Mouse (Mus musculus) forebrain, embryonic 10.5 days (tissue): Measurements from ENCODE around the gene C530008M17Rik. TPM values are rescaled to one million over a fixed set of nuclear protein-coding genes. Genes with fewer than 3 reads are reported as not detected.
A peak's percentile ranks its signal among the peaks of the same experiment; 100 is the strongest.

Experiments
- DNase-seq: peaks from one replicate; pipeline ENCODE4 v3.0.0-alpha.2; 2017; ENCODE audit warnings: low spot score; ENCODE audit errors: extremely low spot score
- H3K27ac ChIP-seq: fragments of 300-500 bp; sonication (generic); 2 replicates; pipeline ENCODE4 v1.5.1; 2016; ENCODE audit warnings: mild to moderate bottlenecking
- H3K27me3 ChIP-seq: fragments of 300-500 bp; sonication (generic); 2 replicates; pipeline ENCODE4 v1.6.1; 2016; ENCODE audit warnings: mild to moderate bottlenecking; ENCODE audit not compliant: poor library complexity, severe bottlenecking
- H3K36me3 ChIP-seq: fragments of 300-500 bp; sonication (generic); replicated peaks from 2 replicates; pipeline ENCODE4 v1.6.1; 2016; ENCODE audit warnings: mild to moderate bottlenecking, moderate library complexity
- H3K4me1 ChIP-seq: fragments of 300-500 bp; sonication (generic); 2 replicates; pipeline ENCODE4 v1.6.1; 2016
- H3K4me3 ChIP-seq: fragments of 300-500 bp; sonication (generic); 2 replicates; pipeline ENCODE4 v1.5.1; 2016; ENCODE audit warnings: mild to moderate bottlenecking, moderate library complexity
- H3K9me3 ChIP-seq: fragments of 300-500 bp; sonication (generic); 2 replicates; pipeline ENCODE4 v1.6.1; 2016; ENCODE audit warnings: mild to moderate bottlenecking, moderate library complexity
- WGBS: fragments of 180-500 bp; shearing (Covaris S2); methylation state at CpG from one replicate; pipeline ENCODE4 v1.1.7; 2016; 5-methylcytosine and 5-hydroxymethylcytosine counted together
- polyA plus RNA-seq: library from polyadenylated mRNA; unstranded; fragments of >200 nt; fragmentation: Nextera tagmentation; extraction: Ambion mirVana; gene quantifications from 2 replicates; pipeline ENCODE4 v1.2.1, GENCODE M21; 2016

The C530008M17Rik gene
- 29.7 and 31.6 TPM in 2 replicates for polyA plus RNA-seq

DNA sequence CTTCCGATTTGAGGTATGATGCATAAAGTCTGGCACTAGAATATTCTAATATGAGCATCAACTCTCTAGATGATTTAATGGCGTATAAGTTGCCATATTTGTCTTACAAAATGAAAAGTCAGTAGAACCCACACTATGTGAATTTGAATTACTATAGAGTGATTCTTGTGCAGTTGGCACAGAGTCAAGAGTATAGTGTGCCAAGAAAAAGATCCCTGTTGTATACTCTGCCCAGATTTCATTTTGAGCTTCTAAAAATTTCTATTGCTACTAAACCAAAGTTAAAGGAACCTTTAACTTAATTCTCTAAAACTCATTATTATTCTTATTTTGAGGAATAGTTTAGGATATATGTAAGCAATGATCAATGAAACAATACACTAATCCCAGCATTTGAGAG is at the start of gene C530008M17Rik:
TSS of gene C530008M17Rik (plus strand) at position 301 of the 400 bp plus-strand sequence.
- peaks cover 16% of the 10 kb centered on the region; the same call in 1 of the 2 replicates for H3K27me3 ChIP-seq
- peaks cover 37% of the 10 kb centered on the region for H3K4me1 ChIP-seq
- no peaks in the 10 kb centered on the region for H3K9me3 ChIP-seq
- H3K27ac ChIP-seq, result peak within 1 kb of the TSS; percentile 99
- DNase-seq, result no peak
- H3K36me3 ChIP-seq, result peaks cover 17% of the 10 kb centered on the region
- peak within 1 kb of the TSS; percentile 89 for H3K4me3 ChIP-seq
- 97% methylated on average over 2 of the region's 2 CpGs for WGBS

DNA sequence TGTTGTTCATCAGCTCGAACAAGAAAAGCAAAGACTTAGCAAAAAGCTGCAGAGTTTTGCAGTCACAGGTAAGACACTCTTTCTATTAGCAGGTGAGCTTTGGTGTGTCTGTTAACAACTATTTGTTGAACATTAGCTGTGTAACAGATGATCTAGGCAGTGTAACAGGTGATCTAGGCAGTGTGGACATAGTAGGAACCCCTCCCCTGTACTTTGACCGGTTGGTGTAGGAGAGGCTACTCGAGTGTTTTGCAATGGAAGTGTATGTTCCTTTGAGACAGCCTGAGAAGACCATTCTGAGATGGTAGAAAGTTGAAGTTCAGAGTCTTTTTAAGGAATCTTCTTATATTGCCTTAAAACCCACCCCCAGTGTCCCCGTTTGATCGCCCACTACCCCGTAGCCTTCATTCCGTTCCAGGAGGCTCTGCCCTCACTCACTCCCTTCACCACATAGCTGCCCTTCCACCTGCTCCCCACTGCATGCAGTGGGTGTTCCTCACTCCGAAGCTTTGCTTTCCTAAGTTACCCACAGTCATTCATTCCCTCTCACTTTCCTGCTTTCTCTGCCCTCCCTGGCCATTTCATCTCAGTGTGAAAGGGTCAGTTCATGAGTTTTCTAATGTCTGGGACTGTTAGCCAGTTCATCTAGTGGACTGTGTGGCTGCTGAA is 46.5 kb upstream of the C530008M17Rik start:
- Histone ChIP-seq H3K27ac (no peak overlapping the region), H3K36me3 (peaks cover 99% of the 10 kb centered on the region), H3K4me1 (no peaks in the 10 kb centered on the region), H3K4me3 (no peak overlapping the region), H3K27me3 (no peaks in the 10 kb centered on the region), H3K9me3 (no peaks in the 10 kb centered on the region)
- DNase-seq, result no peak
- 95% methylated on average over 8 of the region's 8 CpGs for WGBS

DNA sequence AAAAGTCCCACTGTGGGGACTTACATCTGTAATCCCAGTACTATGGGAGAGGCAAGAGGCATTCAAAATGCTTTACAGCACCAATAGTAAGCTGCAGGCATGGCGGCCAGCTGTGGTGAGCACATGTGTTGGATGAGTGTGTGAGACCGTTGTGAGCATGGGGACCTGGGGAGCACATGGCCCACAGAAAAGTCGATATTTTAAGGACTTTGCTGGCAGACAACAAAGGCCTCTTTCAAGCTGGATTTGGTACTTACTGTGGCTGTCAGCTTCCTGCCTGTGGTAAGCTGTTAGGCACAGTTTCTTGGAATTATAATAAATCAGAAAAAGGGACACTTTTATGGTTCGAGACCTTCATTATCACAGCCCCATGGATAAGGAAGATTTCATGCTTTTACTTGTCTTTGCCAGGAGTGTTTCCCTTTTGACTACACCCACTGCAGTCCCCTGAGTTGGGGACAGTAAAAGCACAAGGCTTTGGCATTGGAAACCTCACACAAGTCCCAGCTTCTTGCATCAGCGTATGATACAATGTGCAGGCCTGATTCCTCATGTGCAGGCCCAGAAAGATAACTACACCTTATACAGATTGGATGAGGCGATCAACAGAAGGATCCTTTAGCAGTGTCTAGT is 43.3 kb upstream of the C530008M17Rik start:
- no peak for DNase-seq
- no peaks in the 10 kb centered on the region for H3K9me3 ChIP-seq
- H3K4me3 ChIP-seq, result no peak overlapping the region
- WGBS, result 90% methylated on average over 6 of the region's 6 CpGs
- H3K4me1 ChIP-seq, result no peaks in the 10 kb centered on the region
- peaks cover 96% of the 10 kb centered on the region for H3K36me3 ChIP-seq
- no peak overlapping the region for H3K27ac ChIP-seq
- H3K27me3 ChIP-seq, result no peaks in the 10 kb centered on the region

DNA sequence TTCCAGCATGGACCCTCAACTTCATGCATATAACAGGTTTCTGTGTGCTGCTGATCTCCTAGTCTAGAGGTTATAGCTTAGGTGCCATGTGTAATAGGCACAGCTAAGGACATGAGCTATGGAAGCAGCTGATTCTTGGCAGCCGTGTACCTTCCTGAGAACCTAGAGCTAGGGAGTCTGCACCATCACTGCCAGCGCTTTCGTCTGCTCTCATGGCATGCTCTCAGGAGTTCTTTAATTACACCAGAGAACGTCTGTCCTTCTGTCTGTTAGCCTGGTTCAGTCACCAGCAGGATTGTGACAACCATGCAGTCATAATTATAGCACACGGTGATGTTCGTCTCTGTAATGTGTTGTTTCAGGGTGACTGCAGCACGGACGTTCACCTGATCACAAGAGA is 41.0 kb upstream of the C530008M17Rik start:
- H3K4me3 ChIP-seq, result no peak overlapping the region
- H3K4me1 ChIP-seq, result no peaks in the 10 kb centered on the region
- H3K27me3 ChIP-seq, result no peaks in the 10 kb centered on the region
- peaks cover 96% of the 10 kb centered on the region for H3K36me3 ChIP-seq
- no peak for DNase-seq
- no peak overlapping the region for H3K27ac ChIP-seq
- 94% methylated on average over 8 of the region's 8 CpGs for WGBS
- no peaks in the 10 kb centered on the region for H3K9me3 ChIP-seq

DNA sequence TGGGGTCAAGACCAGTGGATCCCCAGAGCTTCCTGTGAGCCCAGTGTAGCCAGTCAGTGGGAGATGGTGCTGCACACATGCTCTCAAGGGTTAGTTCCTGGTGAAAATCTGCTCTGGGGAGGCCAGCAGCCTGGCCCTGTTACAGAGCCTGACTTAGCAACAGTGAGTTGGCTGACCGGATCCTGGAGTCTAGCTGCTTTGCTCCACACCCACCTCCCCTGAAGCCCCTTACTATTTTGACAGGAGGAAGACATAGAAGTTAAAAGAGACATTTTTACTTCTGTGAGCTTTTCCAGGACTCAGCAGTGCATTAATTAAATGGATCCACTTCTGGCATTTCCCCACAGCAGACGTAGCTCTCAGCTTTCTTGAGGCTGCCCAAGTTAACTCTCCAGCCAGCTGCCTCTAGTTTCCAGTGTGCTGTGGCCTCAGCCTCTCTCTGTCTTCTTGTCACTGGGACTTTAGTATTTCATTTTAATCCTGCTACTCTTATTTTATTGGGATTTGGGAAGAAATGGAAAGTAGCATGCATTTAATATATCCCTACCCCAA is 40.0 kb upstream of the C530008M17Rik start:
- Histone ChIP-seq H3K27me3 (no peaks in the 10 kb centered on the region), H3K36me3 (peaks cover 95% of the 10 kb centered on the region), H3K4me1 (no peaks in the 10 kb centered on the region), H3K9me3 (no peaks in the 10 kb centered on the region), H3K27ac (no peak overlapping the region), H3K4me3 (no peak overlapping the region)
- no peak for DNase-seq
- 86% methylated on average over 2 of the region's 2 CpGs for WGBS

DNA sequence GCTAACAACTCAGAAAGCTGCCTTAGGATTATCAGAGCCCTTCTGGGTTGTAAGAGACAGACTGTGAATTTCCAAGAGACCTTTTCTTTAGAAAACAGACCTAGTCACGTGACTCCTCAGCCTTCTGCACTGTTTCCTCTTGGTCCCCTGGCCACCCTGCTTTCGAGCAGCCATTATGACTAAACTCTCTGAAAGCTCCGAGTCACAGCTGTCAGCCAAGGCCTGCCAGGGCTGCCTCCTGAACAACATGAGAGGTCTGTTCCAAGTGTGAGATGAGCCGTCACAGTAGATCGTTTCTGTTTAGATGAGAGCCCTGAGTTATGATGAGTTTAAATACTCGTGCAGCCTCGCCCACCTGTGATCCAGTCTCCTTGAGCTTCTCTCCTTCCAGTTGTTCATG is 37.6 kb upstream of the C530008M17Rik start:
- Histone ChIP-seq H3K4me1 (no peaks in the 10 kb centered on the region), H3K36me3 (peaks cover 95% of the 10 kb centered on the region), H3K27me3 (no peaks in the 10 kb centered on the region), H3K4me3 (no peak overlapping the region), H3K27ac (no peak overlapping the region), H3K9me3 (no peaks in the 10 kb centered on the region)
- 89% methylated on average over 7 of the region's 7 CpGs for WGBS
- no peak for DNase-seq

DNA sequence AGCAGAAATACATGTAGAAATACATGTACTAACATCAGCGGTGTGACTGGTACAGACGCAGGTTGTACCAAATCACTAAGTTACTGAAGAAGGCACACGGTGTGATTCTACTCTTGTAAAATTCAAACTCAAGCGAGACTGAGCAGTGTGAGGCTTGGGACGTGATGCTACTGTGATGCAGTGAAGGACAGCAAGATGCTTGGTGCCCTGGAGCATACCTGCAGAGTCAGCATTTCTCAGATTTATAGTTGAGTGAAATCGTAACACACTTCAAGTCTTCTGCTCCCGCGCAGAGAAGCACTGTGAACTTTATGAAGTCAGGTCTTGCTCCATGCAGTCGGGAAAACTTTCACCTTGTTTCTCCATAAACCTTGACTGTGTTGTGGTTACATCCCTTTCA is 32.6 kb upstream of the C530008M17Rik start:
- Histone ChIP-seq H3K4me3 (no peak overlapping the region), H3K4me1 (no peaks in the 10 kb centered on the region), H3K9me3 (no peaks in the 10 kb centered on the region), H3K36me3 (peaks cover 91% of the 10 kb centered on the region), H3K27me3 (no peaks in the 10 kb centered on the region), H3K27ac (no peak overlapping the region)
- 98% methylated on average over 9 of the region's 9 CpGs for WGBS
- DNase-seq, result no peak

DNA sequence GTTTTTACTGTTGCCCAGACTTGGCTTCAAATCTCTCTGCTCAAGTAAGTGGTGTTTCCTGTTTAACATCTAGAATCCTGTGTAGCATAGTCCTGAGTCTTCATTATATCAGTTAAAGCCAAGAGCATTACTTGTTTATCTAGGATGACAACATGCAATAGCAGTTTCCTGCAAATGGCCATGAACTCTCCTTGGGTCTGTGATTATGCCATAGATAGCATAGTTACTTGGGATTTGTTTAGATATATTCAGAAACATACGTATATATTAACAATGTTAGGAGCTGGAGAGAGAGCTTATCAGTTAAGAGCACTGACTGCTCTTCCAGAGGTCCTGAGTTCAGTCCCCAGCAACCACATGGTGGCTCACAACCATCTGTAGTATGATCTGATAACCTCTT is 28.5 kb upstream of the C530008M17Rik start:
- DNase-seq, result no peak
- peaks cover 91% of the 10 kb centered on the region for H3K36me3 ChIP-seq
- no peaks in the 10 kb centered on the region for H3K27me3 ChIP-seq
- no peak overlapping the region for H3K4me3 ChIP-seq
- H3K27ac ChIP-seq, result no peak overlapping the region
- 92% methylated on average over 1 of the region's 1 CpGs for WGBS
- H3K4me1 ChIP-seq, result no peaks in the 10 kb centered on the region
- H3K9me3 ChIP-seq, result no peaks in the 10 kb centered on the region

DNA sequence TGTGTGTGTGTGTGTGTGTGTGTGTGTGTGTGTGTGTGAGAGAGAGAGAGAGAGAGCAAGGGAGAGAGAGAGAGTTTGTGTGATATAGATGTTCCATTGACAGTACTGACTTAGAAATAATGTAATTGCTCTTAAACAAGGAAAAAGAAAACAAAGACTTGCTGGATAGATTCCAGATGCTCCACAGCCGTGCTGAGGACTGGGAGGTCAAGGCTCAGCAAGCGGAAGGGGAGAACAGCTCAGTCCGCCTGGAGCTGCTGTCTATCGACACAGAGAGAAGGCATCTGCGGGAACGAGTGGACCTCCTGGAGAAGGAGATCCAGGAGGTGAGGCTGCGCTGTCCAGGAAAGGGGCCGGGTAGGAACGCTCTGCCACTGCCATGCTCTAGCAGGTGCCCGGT is 22.3 kb upstream of the C530008M17Rik start:
- Histone ChIP-seq H3K4me3 (no peak overlapping the region), H3K4me1 (no peaks in the 10 kb centered on the region), H3K9me3 (no peaks in the 10 kb centered on the region; the same call in 1 of the 2 replicates), H3K36me3 (peaks cover 95% of the 10 kb centered on the region), H3K27me3 (no peaks in the 10 kb centered on the region), H3K27ac (no peak overlapping the region)
- WGBS, result 75% methylated on average over 10 of the region's 10 CpGs
- no peak for DNase-seq

DNA sequence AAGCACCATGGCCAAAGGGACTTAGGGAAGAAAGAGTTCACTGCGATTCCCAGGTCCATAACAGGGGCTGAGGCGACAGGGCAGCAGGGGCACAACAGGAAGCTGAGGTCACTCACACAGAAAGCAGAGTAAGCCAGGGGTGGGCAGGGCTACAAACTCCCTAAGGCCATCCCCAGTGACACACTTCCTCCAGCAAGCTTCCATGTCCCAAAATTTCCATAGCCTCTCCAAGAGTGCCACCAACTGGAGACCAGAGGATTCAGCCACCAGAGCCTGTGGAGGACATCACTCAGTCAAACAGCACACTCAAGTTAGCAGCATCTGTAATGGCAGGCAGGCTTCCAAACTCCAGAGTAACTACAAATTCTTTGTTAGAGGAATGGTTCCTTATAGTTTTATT is 20.7 kb upstream of the C530008M17Rik start:
- 88% methylated on average over 2 of the region's 2 CpGs for WGBS
- H3K36me3 ChIP-seq, result peaks cover 95% of the 10 kb centered on the region

DNA sequence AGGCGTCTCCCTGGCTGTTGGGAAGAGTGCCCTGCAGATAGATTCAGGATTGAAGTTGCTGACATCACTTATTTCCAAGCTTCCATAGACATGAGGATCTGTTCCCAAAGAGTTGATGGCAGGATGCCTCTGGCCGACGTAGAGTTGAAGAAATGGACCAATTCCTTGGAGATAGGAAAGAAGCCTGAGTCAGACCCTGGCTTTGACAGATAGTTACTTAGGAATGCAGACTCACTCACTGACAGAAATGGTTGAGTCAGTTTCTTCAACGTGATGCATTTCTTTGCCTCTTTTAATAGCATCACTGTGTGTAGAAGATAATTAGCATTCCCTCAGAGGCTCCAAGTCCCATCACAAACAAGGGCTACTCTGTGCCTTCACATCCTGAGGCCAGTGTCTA is 14.2 kb upstream of the C530008M17Rik start:
- H3K4me3 ChIP-seq, result no peak overlapping the region
- H3K4me1 ChIP-seq, result no peaks in the 10 kb centered on the region
- no peak overlapping the region for H3K27ac ChIP-seq
- H3K9me3 ChIP-seq, result no peaks in the 10 kb centered on the region
- DNase-seq, result no peak
- H3K36me3 ChIP-seq, result peaks cover 83% of the 10 kb centered on the region
- 91% methylated on average over 4 of the region's 4 CpGs for WGBS
- H3K27me3 ChIP-seq, result no peaks in the 10 kb centered on the region

More for the DNA sequence above, 20.7 kb upstream of the C530008M17Rik start:
- H3K4me1 ChIP-seq, result no peaks in the 10 kb centered on the region
- no peak overlapping the region for H3K27ac ChIP-seq
- H3K27me3 ChIP-seq, result no peaks in the 10 kb centered on the region
- no peaks in the 10 kb centered on the region; the same call in 1 of the 2 replicates for H3K9me3 ChIP-seq
- no peak for DNase-seq
- no peak overlapping the region for H3K4me3 ChIP-seq

DNA sequence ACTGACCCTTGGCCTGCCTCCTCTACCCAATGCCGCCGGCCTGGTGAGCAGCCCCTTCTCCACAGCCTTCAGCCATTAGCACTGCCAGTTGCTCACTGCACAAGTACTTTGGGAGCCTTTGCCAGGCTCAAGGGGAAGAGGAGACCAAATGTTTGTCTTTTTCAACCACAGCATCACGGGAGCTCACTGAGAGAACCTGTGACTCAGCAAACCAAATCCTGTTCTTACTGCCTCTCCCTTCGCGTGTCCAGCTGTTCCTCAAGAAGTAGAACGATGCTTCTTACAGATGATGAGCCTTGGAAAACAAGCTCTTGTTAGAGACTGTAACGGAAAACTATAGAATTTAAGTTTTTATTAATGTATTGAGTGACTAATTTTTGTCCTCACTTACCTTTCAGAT is 12.1 kb upstream of the C530008M17Rik start:
- Histone ChIP-seq H3K4me3 (no peak overlapping the region), H3K27me3 (no peaks in the 10 kb centered on the region), H3K4me1 (no peaks in the 10 kb centered on the region), H3K36me3 (peaks cover 77% of the 10 kb centered on the region), H3K27ac (no peak overlapping the region), H3K9me3 (no peaks in the 10 kb centered on the region)
- 91% methylated on average over 7 of the region's 7 CpGs for WGBS
- no peak for DNase-seq
